ENCODE assay signal across 24 mouse cellular contexts in genomic region chr3:13386148-13386547, GRCm38 (mm10).
DNase-seq lines count a peak whose midpoint lies in the region; ATAC-seq and TF ChIP-seq lines count a peak whose summit lies in the region.
"Had no signal": no experiment of that assay in that cellular context is flagged by ENCODE, and none has a peak within 500 bp of the region (broad histone marks: within the 10 kb centered on the region; RNA-seq: fewer than 3 reads in every experiment).

No protein-coding gene starts in this region.

- no peaks in the 10 kb centered on the region for H3K27me3 ChIP-seq in hindbrain, postnatal 0 days (ENCODE audit: insufficient read depth, low read length)
- H3K27me3 ChIP-seq in hindbrain, embryonic 11.5 days (ENCODE audit: control insufficient read depth, insufficient read depth, low read length), result no peaks in the 10 kb centered on the region
- H3K27me3 ChIP-seq: CH12.LX; embryonic facial prominence, embryonic 12.5 days; kidney, embryonic 15.5 days; limb, embryonic 13.5 days; liver, embryonic 12.5 days; midbrain, embryonic 12.5 days; neural tube, embryonic 12.5 days; stomach, embryonic 15.5 days had no signal

- H3K4me2 ChIP-seq in hindbrain, postnatal 0 days (ENCODE audit: low read depth, low read length), result no peak overlapping the region
- H3K4me2 ChIP-seq in hindbrain, embryonic 11.5 days (replicated peaks; ENCODE audit: low read depth, low read length), result no peak overlapping the region
- H3K4me2 ChIP-seq: embryonic facial prominence, embryonic 12.5 days; kidney, embryonic 15.5 days; limb, embryonic 13.5 days; liver, embryonic 12.5 days; midbrain, embryonic 12.5 days; neural tube, embryonic 12.5 days; stomach, embryonic 15.5 days had no signal

- H3K27ac ChIP-seq in hindbrain, postnatal 0 days, result no peak overlapping the region
- H3K27ac ChIP-seq in hindbrain, embryonic 11.5 days (ENCODE audit: low read depth, low read length), result no peak overlapping the region
- H3K27ac ChIP-seq: embryonic facial prominence, embryonic 12.5 days; kidney, embryonic 15.5 days; limb, embryonic 13.5 days; liver, embryonic 12.5 days; midbrain, embryonic 12.5 days; neural tube, embryonic 12.5 days; stomach, embryonic 15.5 days had no signal

- TF ChIP-seq CTCF in hindbrain, postnatal 0 days (IDR thresholded peaks at IDR 0.05; ENCODE audit: low read depth), result no peak
- no peak for TF ChIP-seq CTCF in brain, embryonic 14.5 days (IDR thresholded peaks at IDR 0.05; ENCODE audit: borderline replicate concordance, extremely low read depth, insufficient read depth, insufficient read length)

- no peaks in the 10 kb centered on the region for H3K4me1 ChIP-seq in hindbrain, postnatal 0 days (ENCODE audit: insufficient read depth, low read length)
- H3K4me1 ChIP-seq in hindbrain, embryonic 11.5 days (replicated peaks; ENCODE audit: control insufficient read depth, insufficient read depth, low read length), result no peaks in the 10 kb centered on the region
- H3K4me1 ChIP-seq: embryonic facial prominence, embryonic 12.5 days; kidney, embryonic 15.5 days; limb, embryonic 13.5 days; liver, embryonic 12.5 days; midbrain, embryonic 12.5 days; neural tube, embryonic 12.5 days; stomach, embryonic 15.5 days had no signal

- H3K36me3 ChIP-seq in hindbrain, postnatal 0 days (ENCODE audit: insufficient read depth, low read length), result no peaks in the 10 kb centered on the region
- no peaks in the 10 kb centered on the region for H3K36me3 ChIP-seq in hindbrain, embryonic 11.5 days (ENCODE audit: control insufficient read depth, insufficient read depth, low read length)
- H3K36me3 ChIP-seq: embryonic facial prominence, embryonic 12.5 days; G1E; kidney, embryonic 15.5 days; limb, embryonic 13.5 days; liver, embryonic 12.5 days; midbrain, embryonic 12.5 days; neural tube, embryonic 12.5 days; stomach, embryonic 15.5 days had no signal

- no peak for TF ChIP-seq POLR2A in brain, embryonic 14.5 days (IDR thresholded peaks at IDR 0.05; ENCODE audit: borderline replicate concordance, extremely low read depth, insufficient read depth, insufficient read length, poor library complexity, severe bottlenecking)

- 54% methylated on average over 3 of the region's 3 CpGs for WGBS in hindbrain, postnatal 0 days
- 80% methylated on average over 3 of the region's 3 CpGs for WGBS in hindbrain, embryonic 11.5 days

- peak; percentile 1 to 13 for DNase-seq in cerebellum, postnatal 14 days
- DNase-seq in cerebellum, adult 11-12 months, result no peak
- peak; percentile 46 for DNase-seq in hindbrain, postnatal 0 days (ENCODE audit: low spot score)
- no peak for DNase-seq in hindbrain, embryonic 11.5 days (ENCODE audit: low spot score)
- peak; percentile 65 for DNase-seq in Muller cell, postnatal 12 days (ENCODE audit: inconsistent ontology term)
- peak; percentile 75 for DNase-seq in brain, embryonic 14.5 days (ENCODE audit: low read depth)
- no peak for DNase-seq in adrenal gland, adult 2 months
- DNase-seq: adrenal gland, adult 8-10 months; B cell, adult 2 months; kidney, adult 11 months; kidney, postnatal 36 days; lung, adult 18-20 months; lung, postnatal 10 days; thymus, adult 18-20 months; thymus, postnatal 36 days had no signal

- peaks cover 2% of the 10 kb centered on the region; the same call in 1 of the 2 replicates for H3K9me3 ChIP-seq in hindbrain, postnatal 0 days (ENCODE audit: low read length)
- H3K9me3 ChIP-seq in hindbrain, embryonic 11.5 days (ENCODE audit: control insufficient read depth, low read length), result no peaks in the 10 kb centered on the region
- H3K9me3 ChIP-seq: embryonic facial prominence, embryonic 12.5 days; G1E; kidney, embryonic 15.5 days; limb, embryonic 13.5 days; liver, embryonic 12.5 days; midbrain, embryonic 12.5 days; neural tube, embryonic 12.5 days; stomach, embryonic 15.5 days had no signal

- H3K4me3 ChIP-seq in hindbrain, postnatal 0 days (ENCODE audit: low read length), result no peak overlapping the region
- no peak overlapping the region for H3K4me3 ChIP-seq in hindbrain, embryonic 11.5 days (ENCODE audit: low read depth, low read length)
- H3K4me3 ChIP-seq: embryonic facial prominence, embryonic 12.5 days; kidney, embryonic 15.5 days; limb, embryonic 13.5 days; liver, embryonic 12.5 days; midbrain, embryonic 12.5 days; neural tube, embryonic 12.5 days; stomach, embryonic 15.5 days had no signal

- ATAC-seq in hindbrain, postnatal 0 days, result no peak
- ATAC-seq in hindbrain, embryonic 11.5 days (ENCODE audit: low FRiP score), result no peak
- ATAC-seq: liver, embryonic 12.5 days had no signal

- H3K9ac ChIP-seq in hindbrain, postnatal 0 days (replicated peaks; ENCODE audit: low read length), result no peak overlapping the region
- no peak overlapping the region for H3K9ac ChIP-seq in hindbrain, embryonic 11.5 days (ENCODE audit: low read depth, low read length)
- H3K9ac ChIP-seq: embryonic facial prominence, embryonic 12.5 days; kidney, embryonic 15.5 days; limb, embryonic 13.5 days; liver, embryonic 12.5 days; midbrain, embryonic 12.5 days; neural tube, embryonic 12.5 days; stomach, embryonic 15.5 days had no signal

Comparison
In these comparisons a context has a peak if more than half of its experiments do, and no peak if none do; other contexts are left out.
1. DNase-seq: peak in cerebellum, postnatal 14 days (2 of 2), hindbrain, postnatal 0 days (single experiment), Muller cell, postnatal 12 days (single experiment) and brain, embryonic 14.5 days (single experiment); none in cerebellum, adult 11-12 months (single experiment), hindbrain, embryonic 11.5 days (single experiment) and adrenal gland, adult 2 months (single experiment).